Mouse (Mus musculus): ENCODE results near the gene Med21. TPM values are rescaled to one million over a fixed set of nuclear protein-coding genes. Genes with fewer than 3 reads are reported as not detected.

Gene Med21
- polyA plus RNA-seq (2012; rRNA removed; ENCODE audit: low replicate concordance): 46.3 and 46.4 TPM in 2 replicates

DNA sequence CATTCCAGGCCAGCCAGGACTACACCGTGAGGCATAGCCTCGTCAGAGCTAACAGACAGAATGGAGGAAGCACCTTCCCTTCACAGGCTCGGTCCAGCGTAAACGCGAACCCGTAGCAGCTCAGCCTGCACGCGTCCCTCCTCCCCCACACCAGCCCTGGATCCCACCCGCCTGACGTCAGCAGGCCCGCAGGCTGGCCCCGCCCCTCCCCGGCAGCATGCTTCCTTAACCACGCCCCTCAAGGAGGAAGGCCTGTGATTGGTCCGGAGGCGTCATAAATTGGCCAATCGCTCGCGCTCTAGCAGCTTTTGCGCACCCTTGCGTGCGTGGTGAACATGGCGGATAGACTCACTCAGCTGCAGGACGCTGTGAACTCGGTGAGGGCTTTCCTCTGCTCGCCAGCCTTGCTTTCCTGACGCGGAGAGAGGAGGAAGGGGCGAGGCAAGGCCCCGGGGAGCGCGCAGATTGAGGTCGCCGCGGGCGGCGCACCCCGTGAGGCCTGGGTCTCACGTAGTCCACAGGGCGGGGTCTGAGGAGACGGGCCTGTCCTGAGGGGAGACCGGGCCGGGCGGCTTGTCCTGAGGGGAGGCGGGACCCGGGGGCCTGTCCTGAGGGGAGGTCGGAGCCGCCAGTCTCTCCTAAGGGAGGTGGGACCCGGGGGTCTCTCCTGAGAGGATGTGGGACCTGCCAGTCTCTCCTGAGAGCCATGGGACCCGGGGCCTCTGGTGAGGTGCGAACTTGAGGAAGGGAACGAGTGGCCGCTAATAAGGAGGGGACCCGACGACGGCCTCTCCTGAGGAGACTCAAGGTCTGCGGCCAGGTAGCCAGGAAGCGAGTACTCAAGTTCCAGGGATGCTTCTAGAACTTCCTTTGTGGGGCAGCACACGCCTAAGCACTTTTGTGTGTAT lies at the start of gene Med21, which contains the start of gene Tm7sf3:
Med21 (plus strand) TSS at position 272 of the 908 bp plus-strand sequence.
Tm7sf3 (minus strand) TSS at position 549 of the 908 bp plus-strand sequence.

Other genes starting within 250 kb of the Med21 start
- gene Itpr2, start 140.3 kb upstream of the Med21 start, polyA plus RNA-seq (2012; rRNA removed; ENCODE audit: low replicate concordance): 13.5 and 28.2 TPM in 2 replicates
- 64.8 and 68.3 TPM in 2 replicates for gene Fgfr1op2, start 65.3 kb upstream of the Med21 start, polyA plus RNA-seq (2012; rRNA removed; ENCODE audit: low replicate concordance)
- 10.5 and 24.0 TPM in 2 replicates for gene Ints13, start 64.7 kb upstream of the Med21 start, polyA plus RNA-seq (2012; rRNA removed; ENCODE audit: low replicate concordance)
- 12.8 and 27.1 TPM in 2 replicates for gene Tm7sf3, start 277 bp downstream of the Med21 start, polyA plus RNA-seq (2012; rRNA removed; ENCODE audit: low replicate concordance)
- gene Stk38l, start 82.4 kb downstream of the Med21 start, polyA plus RNA-seq (2012; rRNA removed; ENCODE audit: low replicate concordance): 7.2 and 7.8 TPM in 2 replicates
- gene Arntl2, start 153.5 kb downstream of the Med21 start, polyA plus RNA-seq (2012; rRNA removed; ENCODE audit: low replicate concordance): 12.1 and 20.6 TPM in 2 replicates
- not detected in 2 replicates for gene Smco2, start 207.6 kb downstream of the Med21 start, polyA plus RNA-seq (2012; rRNA removed; ENCODE audit: low replicate concordance)
- gene Ppfibp1, start 245.9 kb downstream of the Med21 start, polyA plus RNA-seq (2012; rRNA removed; ENCODE audit: low replicate concordance): 34.1 and 37.2 TPM in 2 replicates